Mouse (Mus musculus) MEL (cell line): ENCODE measurements around the gene Pde3a. TPM values are rescaled to one million over a fixed set of nuclear protein-coding genes. Genes with fewer than 3 reads are reported as not detected.

Experiments used
- DNase-seq: peaks from one replicate; pipeline ENCODE4 v3.0.0; 2011; ENCODE audit warnings: low read depth, low spot score
- H3K27ac ChIP-seq: 2 replicates; pipeline ENCODE4 v1.5.1; 2012; ENCODE audit warnings: low read depth, mild to moderate bottlenecking, control low read depth, low read length, moderate library complexity; ENCODE audit not compliant: control insufficient read depth
- H3K27me3 ChIP-seq, 2 experiments: fragments of 150-350 bp in 1 of 2; sonication (generic) in 1 of 2; 2 replicates each; pipeline ENCODE4 v1.6.1; 2012; ENCODE audit warnings: low read length in 2 of 2, mild to moderate bottlenecking in 2 of 2, improper control_type of control experiment in 1 of 2, moderate library complexity in 1 of 2; ENCODE audit not compliant: insufficient read depth in 2 of 2, control insufficient read depth in 1 of 2
- H3K36me3 ChIP-seq, 2 experiments: 2 replicates each; pipeline ENCODE4 v1.6.1; 2012 to 2014; ENCODE audit warnings: low read length in 2 of 2, improper control_type of control experiment in 1 of 2, inconsistent platforms in 1 of 2, mild to moderate bottlenecking in 1 of 2; ENCODE audit not compliant: insufficient read depth in 2 of 2, control insufficient read depth in 1 of 2
- H3K4me1 ChIP-seq, 2 experiments: fragments of 150-350 bp in 1 of 2; sonication (generic) in 1 of 2; 2 replicates each; pipeline ENCODE4 v1.6.1; 2012; ENCODE audit warnings: low read length in 2 of 2, improper control_type of control experiment in 1 of 2, mild to moderate bottlenecking in 1 of 2; ENCODE audit not compliant: insufficient read depth in 2 of 2, control insufficient read depth in 1 of 2
- H3K4me3 ChIP-seq, 2 experiments: fragments of 150-350 bp in 1 of 2; sonication (generic) in 1 of 2; 2 replicates each; pipeline ENCODE4 v1.5.1; 2012; ENCODE audit warnings: low read depth in 2 of 2, low read length in 2 of 2, mild to moderate bottlenecking in 2 of 2, moderate library complexity in 2 of 2, control low read depth in 1 of 2, improper control_type of control experiment in 1 of 2; ENCODE audit not compliant: control insufficient read depth in 1 of 2, insufficient read depth in 1 of 2
- H3K79me2 ChIP-seq: 2 replicates; pipeline ENCODE4 v1.6.1; 2012; ENCODE audit warnings: mild to moderate bottlenecking, low read length, moderate library complexity; ENCODE audit not compliant: control insufficient read depth, poor library complexity, insufficient read depth
- H3K9ac ChIP-seq: 2 replicates; pipeline ENCODE4 v1.6.1; 2012; ENCODE audit warnings: low read depth, mild to moderate bottlenecking, control low read depth, low read length, moderate library complexity; ENCODE audit not compliant: control insufficient read depth, poor library complexity, severe bottlenecking
- H3K9me3 ChIP-seq: fragments of 150-350 bp; sonication (generic); replicated peaks from 2 replicates; pipeline ENCODE4 v1.6.1; 2012; ENCODE audit warnings: mild to moderate bottlenecking, low read length, improper control_type of control experiment, moderate library complexity; ENCODE audit not compliant: insufficient read depth
- E2F4 ChIP-seq: IDR thresholded peaks from 2 replicates; pipeline ENCODE4 v1.6.1; 2011; ENCODE audit warnings: low read depth, low read length, improper control_type of control experiment, borderline replicate concordance
- ELF1 ChIP-seq: IDR thresholded peaks from 2 replicates; pipeline ENCODE4 v1.6.1; 2014; ENCODE audit warnings: low read depth, mild to moderate bottlenecking, inconsistent platforms, low read length, improper control_type of control experiment, moderate library complexity
- GATA1 ChIP-seq: IDR thresholded peaks from 2 replicates; pipeline ENCODE4 v1.6.1; 2011; ENCODE audit warnings: low read depth, low read length, improper control_type of control experiment
- HCFC1 ChIP-seq: IDR thresholded peaks from 2 replicates; pipeline ENCODE4 v1.6.1; 2012; ENCODE audit warnings: low read depth, mild to moderate bottlenecking, inconsistent platforms, low read length, improper control_type of control experiment, moderate library complexity
- MAX ChIP-seq: IDR thresholded peaks from 2 replicates; pipeline ENCODE4 v1.6.1; 2011; ENCODE audit warnings: low read length, improper control_type of control experiment
- MAZ ChIP-seq: IDR thresholded peaks from 2 replicates; pipeline ENCODE4 v1.6.1; 2012; ENCODE audit warnings: low read depth, mild to moderate bottlenecking, inconsistent platforms, low read length, improper control_type of control experiment
- MYB ChIP-seq: IDR thresholded peaks from 2 replicates; pipeline ENCODE4 v1.6.1; 2011; ENCODE audit warnings: mild to moderate bottlenecking, low read depth, low read length, improper control_type of control experiment
- MYC ChIP-seq: IDR thresholded peaks from 2 replicates; pipeline ENCODE4 v1.6.1; 2011; ENCODE audit warnings: low read depth, mild to moderate bottlenecking, low read length, improper control_type of control experiment, moderate library complexity
- NRF1 ChIP-seq: IDR thresholded peaks from 2 replicates; pipeline ENCODE4 v1.6.1; 2014; ENCODE audit warnings: low read depth, mild to moderate bottlenecking, inconsistent platforms, low read length, improper control_type of control experiment, moderate library complexity; ENCODE audit not compliant: poor library complexity, insufficient read depth, severe bottlenecking
- POLR2AphosphoS2 ChIP-seq: IDR thresholded peaks from 2 replicates; pipeline ENCODE4 v1.6.1; 2011; ENCODE audit warnings: low read length, improper control_type of control experiment
- POLR2AphosphoS5 ChIP-seq: IDR thresholded peaks from 2 replicates; pipeline ENCODE4 v1.6.1; 2012; ENCODE audit warnings: low read depth, borderline replicate concordance, mild to moderate bottlenecking, inconsistent platforms, low read length, moderate library complexity, mixed read lengths
- RCOR1 ChIP-seq: IDR thresholded peaks from 2 replicates; pipeline ENCODE4 v1.6.1; 2012; ENCODE audit warnings: low read depth, mild to moderate bottlenecking, inconsistent platforms, low read length, improper control_type of control experiment
- SIN3A ChIP-seq: IDR thresholded peaks from 2 replicates; pipeline ENCODE4 v1.6.1; 2012; ENCODE audit warnings: low read length, improper control_type of control experiment, inconsistent platforms
- SMC3 ChIP-seq: IDR thresholded peaks from 2 replicates; pipeline ENCODE4 v1.6.1; 2011; ENCODE audit warnings: low read depth, low read length, improper control_type of control experiment
- TAL1 ChIP-seq: IDR thresholded peaks from 2 replicates; pipeline ENCODE4 v1.6.1; 2012; ENCODE audit warnings: mild to moderate bottlenecking, inconsistent platforms, low read length, moderate library complexity, mixed read lengths
- TBP ChIP-seq: IDR thresholded peaks from 2 replicates; pipeline ENCODE4 v1.8.0; 2011; ENCODE audit warnings: low read depth, low read length, improper control_type of control experiment
- UBTF ChIP-seq: IDR thresholded peaks from 2 replicates; pipeline ENCODE4 v1.6.1; 2012; ENCODE audit warnings: low read depth, mild to moderate bottlenecking, inconsistent platforms, low read length, improper control_type of control experiment, moderate library complexity, borderline replicate concordance; ENCODE audit not compliant: insufficient read depth
- USF2 ChIP-seq, 2 experiments: IDR thresholded peaks; 2 replicates each; pipeline ENCODE4 v1.6.1; 2011 to 2012; ENCODE audit warnings: improper control_type of control experiment in 2 of 2, low read length in 2 of 2, borderline replicate concordance in 1 of 2, inconsistent platforms in 1 of 2, low read depth in 1 of 2, mild to moderate bottlenecking in 1 of 2; ENCODE audit not compliant: insufficient read depth in 1 of 2
- ZC3H11A ChIP-seq: IDR thresholded peaks from 2 replicates; pipeline ENCODE4 v1.6.1; 2012; ENCODE audit warnings: low read depth, mild to moderate bottlenecking, inconsistent platforms, low read length, improper control_type of control experiment
- ZMIZ1 ChIP-seq: IDR thresholded peaks from 2 replicates; pipeline ENCODE4 v1.6.1; 2012; ENCODE audit warnings: low read depth, mild to moderate bottlenecking, inconsistent platforms, low read length, improper control_type of control experiment, moderate library complexity
- polyA plus RNA-seq, 2 experiments: library from polyadenylated mRNA; stranded (reverse) in 1 of 2; unstranded in 1 of 2; fragments of >175 nt in 1 of 2; fragments of >200 nt in 1 of 2; gene quantifications; 2 replicates each; pipeline versions ENCODE4 v1.2.1 to v1.2.4; 2012; ENCODE audit warnings: low replicate concordance in 2 of 2, low read depth in 1 of 2; ENCODE audit not compliant: insufficient read length in 2 of 2, insufficient read depth in 1 of 2, missing spikeins in 1 of 2
- total RNA-seq: library from RNA; depleted of rRNA; stranded (reverse); fragments of 300-350 nt; gene quantifications from 2 replicates; pipeline ENCODE4 v1.2.3, GENCODE M21; 2012

Gene Pde3a
- total and polyA plus RNA-seq, 3 experiments: not detected

DNA sequence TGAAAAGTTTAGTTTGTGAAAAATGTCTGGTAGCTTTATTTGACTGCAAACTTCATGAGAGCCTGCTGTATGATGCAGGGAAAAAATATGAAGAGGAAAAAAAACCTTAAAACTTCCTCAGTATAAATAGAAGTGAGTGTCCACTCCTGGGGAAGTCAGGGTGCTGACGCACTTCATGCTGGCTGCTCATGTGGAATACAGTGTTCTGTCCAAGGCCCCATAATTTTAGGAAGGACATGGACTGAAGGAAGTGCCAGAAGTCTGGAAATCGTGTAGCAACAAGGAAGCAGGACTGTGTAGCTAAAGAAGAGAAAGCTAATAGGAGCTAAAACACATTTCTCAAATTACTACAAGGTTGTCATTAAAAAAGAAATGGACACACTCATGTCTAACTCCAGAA, 59.4 kb downstream of the Pde3a start:
- no peaks in the 10 kb centered on the region for H3K4me1 ChIP-seq
- H3K36me3 ChIP-seq: no peaks in the 10 kb centered on the region
- H3K27ac ChIP-seq: no peak overlapping the region
- no peak for DNase-seq
- H3K9ac ChIP-seq: no peak overlapping the region
- no peaks in the 10 kb centered on the region for H3K79me2 ChIP-seq
- no peak for TF ChIP-seq POLR2AphosphoS5
- TF ChIP-seq ELF1: no peak
- H3K4me3 ChIP-seq: no peak overlapping the region
- no peaks in the 10 kb centered on the region for H3K9me3 ChIP-seq
- no peaks in the 10 kb centered on the region for H3K27me3 ChIP-seq

GRCm38 (mm10) chr6:141309872-141310271, 60.8 kb downstream of the Pde3a start:
- Histone ChIP-seq H3K4me1 (no peaks in the 10 kb centered on the region), H3K79me2 (no peaks in the 10 kb centered on the region), H3K9me3 (no peaks in the 10 kb centered on the region), H3K27ac (no peak overlapping the region), H3K4me3 (no peak overlapping the region), H3K9ac (no peak overlapping the region), H3K27me3 (no peaks in the 10 kb centered on the region), H3K36me3 (no peaks in the 10 kb centered on the region)
- no peak for DNase-seq
- TF ChIP-seq MYC (no peak), USF2 (IDR thresholded peaks at IDR 0.05; ENCODE audit: borderline replicate concordance in 1 of 2, insufficient read depth in 1 of 2, low read depth in 1 of 2, low read length in 2 of 2) (no peak), GATA1 (no peak), UBTF (no peak)

DNA sequence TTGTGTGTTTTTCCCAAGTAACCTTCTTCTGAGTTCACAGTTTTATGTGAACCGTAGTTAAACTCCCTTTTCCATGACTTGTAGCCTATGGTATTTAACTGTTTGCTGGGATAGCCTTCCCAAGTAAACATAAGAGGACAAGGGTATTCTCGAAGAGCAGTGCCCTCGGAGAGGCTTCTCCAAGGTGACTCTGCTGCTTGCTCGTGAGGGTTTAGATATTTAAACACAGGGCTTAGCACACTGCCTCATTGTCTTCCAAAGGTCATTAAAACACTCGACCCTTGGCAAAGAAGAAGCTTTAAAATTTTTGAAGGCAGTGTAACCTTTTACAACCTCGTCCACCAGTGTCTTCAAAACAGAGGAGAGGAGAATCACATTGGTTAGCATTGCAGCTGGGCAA, 61.3 kb downstream of the Pde3a start:
- Histone ChIP-seq H3K79me2 (no peaks in the 10 kb centered on the region), H3K27me3 (no peaks in the 10 kb centered on the region), H3K9ac (no peak overlapping the region), H3K4me1 (no peaks in the 10 kb centered on the region), H3K36me3 (no peaks in the 10 kb centered on the region), H3K27ac (no peak overlapping the region)
- no peak for DNase-seq
- TF ChIP-seq ZMIZ1 (no peak), RCOR1 (no peak), TBP (no peak), MYB (no peak), NRF1 (no peak), SMC3 (no peak), TAL1 (no peak), POLR2AphosphoS5 (no peak), ZC3H11A (no peak), MAX (no peak), SIN3A (no peak), POLR2AphosphoS2 (no peak), HCFC1 (no peak), E2F4 (no peak), MAZ (no peak)
- TF ChIP-seq, all 39 proteins: peak for 0
- Histone ChIP-seq H3K9me3 (no peaks in the 10 kb centered on the region), H3K4me3 (no peak overlapping the region)
